Mouse (Mus musculus) olfactory bulb, adult 2 months (tissue): ENCODE results near the gene Ncapd2. TPM values are rescaled to one million over a fixed set of nuclear protein-coding genes. Genes with fewer than 3 reads are reported as not detected.

Experiments used
- H3K27ac ChIP-seq: fragments of 200-500 bp; 2 replicates; pipeline ENCODE4 v1.5.1; 2012; ENCODE audit warnings: low read depth, low read length; ENCODE audit not compliant: insufficient read depth
- H3K4me1 ChIP-seq: fragments of 200-500 bp; 2 replicates; pipeline ENCODE4 v1.6.1; 2012; ENCODE audit warnings: low read length; ENCODE audit not compliant: control insufficient read depth, insufficient read depth
- H3K4me3 ChIP-seq: fragments of 200-500 bp; 2 replicates; pipeline ENCODE4 v1.5.1; 2012; ENCODE audit warnings: mild to moderate bottlenecking, low read depth, low read length, moderate library complexity; ENCODE audit not compliant: insufficient read depth
- CTCF ChIP-seq: fragments of 200-500 bp; IDR thresholded peaks from 2 replicates; pipeline ENCODE4 v1.5.1; 2012; ENCODE audit warnings: low read depth, mild to moderate bottlenecking, low read length, moderate library complexity; ENCODE audit not compliant: insufficient read depth
- POLR2A ChIP-seq: fragments of 200-500 bp; IDR thresholded peaks from 2 replicates; pipeline ENCODE4 v1.6.1; 2012; ENCODE audit warnings: mild to moderate bottlenecking, low read depth, low read length, moderate library complexity; ENCODE audit not compliant: insufficient read depth
- WGBS: fragments of 180-500 bp; shearing (Covaris S2); methylation state at CpG from one replicate; pipeline ENCODE4 v1.1.7; 2018; 5-methylcytosine and 5-hydroxymethylcytosine counted together
- polyA plus RNA-seq: library from polyadenylated mRNA; stranded (reverse); fragments of >200 nt; gene quantifications from 2 replicates; pipeline ENCODE4 v1.2.4, GENCODE M21; 2012; ENCODE audit warnings: low replicate concordance; ENCODE audit not compliant: missing spikeins, insufficient read depth, insufficient read length

Gene Ncapd2
- polyA plus RNA-seq, 1 experiment, result not detected

GRCm38 (mm10) chr6:125160854-125161760, 30.4 kb downstream of the Ncapd2 start:
- no peak overlapping the region for H3K27ac ChIP-seq

GRCm38 (mm10) chr6:125160558-125160853, 31.0 kb downstream of the Ncapd2 start:
- H3K4me3 ChIP-seq, result no peak overlapping the region
- H3K27ac ChIP-seq, result no peak overlapping the region
- peaks cover 29% of the 10 kb centered on the region for H3K4me1 ChIP-seq
- 44% methylated on average over 10 of the region's 10 CpGs for WGBS
- TF ChIP-seq POLR2A (no peak), CTCF (no peak)

More at GRCm38 (mm10) chr6:125160854-125161760, 30.4 kb downstream of the Ncapd2 start:
- 18% methylated on average over 22 of the region's 22 CpGs for WGBS
- TF ChIP-seq POLR2A (no peak), CTCF (no peak)
- H3K4me1 ChIP-seq, result peaks cover 30% of the 10 kb centered on the region
- no peak overlapping the region for H3K4me3 ChIP-seq

- Histone ChIP-seq H3K27ac (no peak overlapping the region), H3K4me3 (no peak overlapping the region), H3K4me1 (peaks cover 29% of the 10 kb centered on the region)
- TF ChIP-seq POLR2A, result no peak
- 72% methylated on average over 7 of the region's 7 CpGs for WGBS
These were observed 31.5 kb downstream of the Ncapd2 start for GRCm38 (mm10) chr6:125159773-125160557.

- no peak overlapping the region for H3K27ac ChIP-seq
- TF ChIP-seq POLR2A (no peak), CTCF (no peak)
- WGBS, result 80% methylated on average over 15 of the region's 15 CpGs
- H3K4me3 ChIP-seq, result no peak overlapping the region
- peaks cover 28% of the 10 kb centered on the region for H3K4me1 ChIP-seq
These were observed 32.5 kb downstream of the Ncapd2 start for GRCm38 (mm10) chr6:125158944-125159492.

- no peak overlapping the region for H3K4me3 ChIP-seq
- peaks cover 33% of the 10 kb centered on the region for H3K4me1 ChIP-seq
- H3K27ac ChIP-seq, result peak overlapping the region; percentile 38
- TF ChIP-seq CTCF (no peak), POLR2A (no peak)
- 53% methylated on average over 7 of the region's 7 CpGs for WGBS
These were observed 34.4 kb downstream of the Ncapd2 start for GRCm38 (mm10) chr6:125156903-125157614.

- no peak for TF ChIP-seq CTCF
- no peak for TF ChIP-seq POLR2A
- WGBS, result 77% methylated on average over 3 of the region's 3 CpGs
- H3K4me3 ChIP-seq, result no peak overlapping the region
- no peak overlapping the region for H3K27ac ChIP-seq
- peaks cover 32% of the 10 kb centered on the region for H3K4me1 ChIP-seq
These were observed 35.0 kb downstream of the Ncapd2 start for GRCm38 (mm10) chr6:125156491-125156890.

GRCm38 (mm10) chr6:125155262-125155661, 36.2 kb downstream of the Ncapd2 start:
- peaks cover 25% of the 10 kb centered on the region for H3K4me1 ChIP-seq
- H3K27ac ChIP-seq, result no peak overlapping the region
- TF ChIP-seq CTCF, result no peak
- TF ChIP-seq POLR2A, result no peak
- WGBS, result 81% methylated on average over 8 of the region's 8 CpGs
- H3K4me3 ChIP-seq, result no peak overlapping the region

GRCm38 (mm10) chr6:125154550-125154949, 37.0 kb downstream of the Ncapd2 start:
- Histone ChIP-seq H3K27ac (no peak overlapping the region), H3K4me3 (no peak overlapping the region), H3K4me1 (peaks cover 26% of the 10 kb centered on the region)
- TF ChIP-seq CTCF, result no peak
- no peak for TF ChIP-seq POLR2A
